Mouse (Mus musculus): Measurements from ENCODE around the gene 4930562C15Rik. TPM values are rescaled to one million over a fixed set of nuclear protein-coding genes. Genes with fewer than 3 reads are reported as not detected.

4930562C15Rik gene
- total RNA-seq, 2 experiments from 2014 or later: 0.11 TPM; not detected in 1

DNA sequence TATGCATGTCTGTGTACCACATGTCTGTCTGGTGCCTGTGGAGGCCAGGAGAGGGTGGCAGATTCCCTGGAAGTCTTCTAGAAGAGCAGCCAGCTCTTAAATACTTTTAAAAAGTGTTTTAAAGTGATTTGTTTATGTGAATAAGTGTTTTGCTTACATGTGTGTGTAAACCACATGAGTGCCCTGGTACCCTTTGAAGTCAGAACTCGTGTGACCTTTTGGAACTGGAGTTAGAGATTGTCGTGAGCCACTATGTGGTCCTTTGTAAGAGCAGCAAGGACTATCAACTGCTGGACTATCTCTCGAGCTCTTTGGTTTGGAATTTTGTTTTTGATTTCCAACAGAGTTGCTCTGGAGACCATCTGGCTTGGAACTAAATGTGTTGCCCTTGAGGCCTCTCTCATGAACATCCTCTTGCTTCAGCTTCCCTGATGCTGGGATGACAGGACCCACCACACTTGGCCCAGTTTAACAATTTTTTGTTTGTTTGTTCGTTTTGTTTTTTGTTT, 55.0 kb downstream of the 4930562C15Rik start:
- no peak for DNase-seq (ENCODE audit: low spot score in 2 of 2)

DNA sequence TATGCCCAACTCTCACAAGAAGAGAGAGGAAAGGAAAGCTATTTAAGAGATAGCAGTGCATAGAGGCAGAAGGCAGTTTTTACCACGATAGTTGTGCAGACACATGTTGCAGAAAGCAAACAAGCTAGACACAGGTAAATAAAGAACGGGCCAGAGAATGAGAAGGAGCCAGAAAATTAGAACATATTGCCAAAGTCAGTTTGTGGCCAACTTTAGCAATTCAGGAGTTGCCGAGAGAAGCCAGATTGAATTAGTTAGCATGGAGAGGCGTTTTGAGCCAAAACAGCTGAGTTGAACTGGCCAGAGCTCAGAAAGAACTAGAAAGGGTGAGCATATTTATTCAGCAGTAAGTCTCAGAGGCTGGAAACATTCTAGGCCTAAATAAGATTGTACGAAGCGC, 57.0 kb downstream of the 4930562C15Rik start:
- no peak for DNase-seq (ENCODE audit: low spot score in 2 of 2)

DNA sequence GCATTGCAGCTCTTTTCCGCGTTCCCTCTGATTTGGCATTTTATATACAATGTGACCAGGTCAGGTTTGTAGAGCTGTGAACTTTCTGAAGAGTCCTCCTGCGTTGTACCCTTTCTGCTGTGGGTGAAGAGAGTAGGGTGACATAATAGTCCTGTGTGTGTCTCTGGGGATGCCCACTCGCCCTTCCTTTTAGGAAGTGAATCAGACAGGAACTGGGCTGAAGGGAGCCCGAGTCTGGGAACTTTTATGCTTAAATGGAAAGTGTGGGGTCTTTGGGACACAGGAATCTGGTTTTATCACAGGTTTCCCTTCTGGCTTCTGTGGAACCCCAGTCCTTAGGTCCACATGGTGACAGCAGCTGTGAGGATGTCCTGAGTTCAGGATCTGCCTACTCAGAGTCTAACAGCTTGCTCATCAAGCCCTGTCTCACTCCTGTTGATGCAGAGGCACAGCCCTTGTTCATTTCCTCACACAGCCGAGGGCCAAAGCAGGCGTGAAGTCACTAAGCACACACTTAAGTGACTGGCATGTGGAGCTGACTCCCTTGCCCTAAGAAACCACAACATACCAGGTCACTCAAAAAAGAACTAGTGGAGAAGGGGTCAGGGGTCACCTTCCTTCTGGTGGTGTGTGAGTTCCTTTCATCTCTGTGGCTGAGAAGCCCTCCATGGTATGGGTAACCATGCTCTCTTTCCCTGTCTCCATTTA, 59.1 kb downstream of the 4930562C15Rik start:
- no peak for DNase-seq (ENCODE audit: low spot score in 2 of 2)

DNA sequence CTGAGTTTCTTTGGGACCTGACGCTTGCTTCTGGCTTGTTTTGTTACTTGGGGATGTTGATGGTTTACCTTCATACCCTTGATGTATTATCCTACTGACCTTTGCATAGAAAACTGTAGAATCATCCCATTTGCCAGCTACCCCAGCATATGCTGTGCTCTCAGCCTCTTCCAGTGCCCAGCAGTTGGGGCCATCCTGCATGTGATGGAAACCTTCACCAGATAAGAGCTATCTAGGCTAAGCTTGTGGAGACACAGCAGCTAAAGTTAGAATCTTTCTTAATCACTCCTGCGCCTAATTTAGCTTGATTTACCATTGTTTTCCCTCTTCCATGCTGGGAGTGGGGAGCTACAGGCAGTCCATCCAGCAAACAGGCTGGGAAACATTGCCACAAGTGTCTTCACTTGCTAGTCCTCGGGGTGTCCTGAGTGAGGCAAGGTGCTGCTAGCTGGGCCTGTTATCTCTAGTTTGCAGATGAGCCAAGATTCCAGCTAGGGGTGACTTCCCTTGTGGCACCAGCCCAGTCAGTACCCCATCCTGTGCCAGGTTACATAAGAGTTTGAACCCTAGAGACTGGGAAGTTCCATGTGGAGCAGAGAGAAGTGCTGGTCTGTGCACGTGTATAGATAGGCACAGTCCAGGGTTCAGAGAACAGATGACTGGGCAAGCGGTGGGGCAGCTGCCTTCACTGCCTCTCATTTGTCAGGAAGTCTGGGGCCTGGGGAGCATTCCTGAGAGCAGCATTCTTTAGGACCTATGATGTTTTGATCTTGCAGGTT, 61.2 kb downstream of the 4930562C15Rik start:
- DNase-seq (ENCODE audit: low spot score in 2 of 2): no peak

DNA sequence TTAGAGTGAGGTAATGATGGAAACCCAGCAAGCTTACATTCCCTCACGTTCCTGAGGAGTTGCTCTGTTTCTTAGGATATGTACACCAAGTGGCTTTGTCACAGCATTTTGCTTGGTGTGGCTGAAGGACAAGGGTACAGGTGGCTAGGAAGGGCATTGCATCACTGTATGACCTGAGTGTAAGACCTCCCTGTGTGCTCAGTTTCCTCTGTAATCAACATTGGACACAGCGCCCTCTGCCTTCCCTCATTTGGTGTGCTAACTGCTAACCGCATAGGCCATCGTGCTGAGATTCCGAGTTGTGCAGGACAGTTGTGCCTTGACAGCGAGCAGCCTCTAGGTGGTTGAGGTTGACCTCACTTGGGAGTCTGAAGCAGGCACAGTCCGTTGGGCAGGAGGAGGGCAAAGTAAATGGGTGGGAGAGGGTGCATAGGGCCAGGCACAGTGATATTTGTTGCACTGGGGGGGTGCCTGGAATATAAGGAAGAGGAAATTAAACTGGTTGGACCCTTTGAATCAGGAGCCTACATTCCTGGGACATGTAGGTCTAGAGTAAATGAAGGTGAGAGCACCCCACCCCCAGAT, 62.0 kb downstream of the 4930562C15Rik start:
- no peak for DNase-seq (ENCODE audit: low spot score in 2 of 2)

DNA sequence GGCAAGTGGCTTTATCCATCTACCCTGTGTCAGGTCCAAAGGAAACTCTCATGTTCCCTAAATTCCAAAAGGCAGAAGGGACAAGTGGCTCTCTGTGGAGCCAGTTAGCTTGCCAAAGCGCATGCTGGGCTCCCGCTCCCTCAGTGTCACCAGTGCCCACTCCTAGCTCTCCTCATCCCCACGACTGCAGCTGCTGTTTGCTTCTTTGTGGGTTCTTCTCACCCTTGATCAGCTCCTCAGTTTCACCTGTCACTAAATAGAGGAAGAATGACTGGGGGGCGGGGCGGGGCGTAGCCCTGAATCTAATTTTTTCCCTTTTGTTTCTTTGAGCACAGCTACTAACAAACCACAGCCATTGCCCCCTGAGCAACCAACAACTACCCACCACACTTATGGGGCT, 63.7 kb downstream of the 4930562C15Rik start:
- no peak for DNase-seq (ENCODE audit: low spot score in 2 of 2)

DNA sequence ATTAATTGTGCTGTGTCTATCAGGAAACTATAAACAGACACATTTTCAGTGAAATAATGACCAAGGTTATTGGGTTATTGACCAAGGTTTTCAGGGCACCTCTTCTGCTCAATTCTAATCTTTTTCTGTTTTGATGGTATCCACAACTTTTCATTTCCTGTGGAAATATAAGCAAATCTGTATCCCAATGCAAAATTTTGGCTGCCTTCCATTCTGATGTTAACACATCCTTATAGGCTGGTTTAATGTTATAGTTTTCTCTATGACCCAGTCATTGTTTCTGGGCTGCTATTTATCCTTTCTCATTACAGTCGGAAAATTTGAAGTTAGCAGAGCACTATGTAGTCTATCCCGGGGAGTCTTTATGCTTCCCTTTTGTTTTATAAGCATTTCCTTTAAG, 64.5 kb downstream of the 4930562C15Rik start:
- DNase-seq (ENCODE audit: low spot score in 2 of 2): no peak

DNA sequence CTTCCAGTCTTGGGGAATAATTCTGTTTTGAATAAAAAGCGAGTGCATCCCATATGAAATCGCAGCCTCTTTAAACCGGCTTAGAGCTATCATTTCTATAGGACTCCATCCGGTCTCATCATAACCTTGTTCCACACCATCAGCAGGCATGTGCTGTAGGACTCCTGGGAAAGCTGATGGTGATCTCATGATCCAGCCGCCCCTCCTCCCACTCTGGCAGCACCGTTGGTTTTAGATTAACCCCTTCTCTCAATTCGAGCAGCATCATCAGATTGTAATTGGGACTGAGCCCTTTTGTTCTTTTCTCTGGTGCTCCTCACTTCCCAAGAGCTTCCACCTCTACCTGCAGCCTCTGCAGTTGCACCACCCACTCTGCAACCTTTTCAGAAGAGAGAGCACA, 66.0 kb downstream of the 4930562C15Rik start:
- DNase-seq (ENCODE audit: low spot score in 2 of 2): no peak

DNA sequence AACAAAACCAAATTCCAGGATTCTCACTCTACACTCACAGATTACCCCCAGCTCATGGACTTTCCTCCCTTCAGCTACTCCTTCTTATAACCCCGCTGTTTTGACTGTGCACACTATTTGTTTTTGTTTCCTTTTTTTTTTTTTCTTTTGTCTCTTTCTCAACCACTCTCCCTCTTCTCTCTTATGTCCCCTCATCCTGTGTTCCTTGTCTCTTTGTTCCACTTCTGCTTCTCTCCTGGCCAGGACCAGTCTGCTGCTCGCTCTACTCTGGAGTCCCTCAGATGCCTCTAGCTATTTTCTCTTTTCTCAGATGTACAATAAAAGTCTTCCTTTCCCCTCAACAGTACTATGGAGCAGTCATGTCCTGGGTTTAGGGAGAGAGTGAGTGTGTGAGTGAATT, 67.2 kb downstream of the 4930562C15Rik start:
- DNase-seq (ENCODE audit: low spot score in 2 of 2): no peak

DNA sequence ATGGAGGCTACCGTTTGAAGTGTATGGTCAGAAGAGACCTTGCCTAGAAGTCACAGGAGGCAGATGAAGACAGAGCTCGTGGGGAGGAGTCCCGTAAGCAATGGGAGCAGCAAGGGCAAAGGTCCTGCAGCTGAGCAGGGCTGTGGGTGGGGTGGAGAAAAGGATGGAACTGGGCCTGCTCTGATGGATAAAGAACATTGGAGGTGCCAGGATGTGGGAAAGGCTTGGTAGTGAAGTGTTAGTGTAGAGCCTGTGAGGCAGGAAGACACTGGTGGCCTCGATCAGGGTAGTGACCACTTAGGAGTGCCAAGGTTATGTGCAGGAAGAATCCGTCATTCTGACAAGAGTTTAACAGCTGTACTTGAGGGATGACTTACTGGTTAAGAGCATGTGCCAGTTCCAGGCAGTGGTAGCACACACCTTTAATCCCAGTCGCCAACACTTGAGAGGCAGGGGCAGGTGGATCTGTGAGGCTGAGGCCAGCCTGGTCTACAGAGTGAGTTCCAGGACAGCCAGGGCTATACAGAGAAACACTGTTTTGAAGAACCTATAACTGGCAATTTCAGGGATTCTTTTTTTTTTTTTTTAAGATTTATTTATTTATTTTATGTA, 68.4 kb downstream of the 4930562C15Rik start:
- DNase-seq (ENCODE audit: low spot score in 2 of 2): no peak

DNA sequence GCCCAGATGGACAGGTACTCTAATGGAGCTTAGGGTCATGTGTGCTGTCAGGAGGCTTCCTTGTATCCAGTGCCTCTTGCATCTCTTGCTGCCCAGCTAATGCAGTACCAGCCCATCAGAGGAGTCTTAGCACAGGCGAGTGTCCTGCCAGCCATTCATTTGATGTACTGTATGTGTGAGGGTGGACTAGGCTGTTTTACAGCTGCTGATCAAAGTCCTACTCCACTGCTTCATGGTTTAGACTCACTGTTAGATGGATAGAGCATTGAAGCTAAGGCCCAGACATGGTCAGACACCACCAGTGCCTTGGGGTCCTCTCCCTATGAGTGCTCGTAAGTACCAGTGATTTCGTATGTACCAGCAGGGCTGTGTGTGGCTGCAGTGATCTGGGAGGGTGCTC, 69.7 kb downstream of the 4930562C15Rik start:
- DNase-seq (ENCODE audit: low spot score in 2 of 2): no peak

DNA sequence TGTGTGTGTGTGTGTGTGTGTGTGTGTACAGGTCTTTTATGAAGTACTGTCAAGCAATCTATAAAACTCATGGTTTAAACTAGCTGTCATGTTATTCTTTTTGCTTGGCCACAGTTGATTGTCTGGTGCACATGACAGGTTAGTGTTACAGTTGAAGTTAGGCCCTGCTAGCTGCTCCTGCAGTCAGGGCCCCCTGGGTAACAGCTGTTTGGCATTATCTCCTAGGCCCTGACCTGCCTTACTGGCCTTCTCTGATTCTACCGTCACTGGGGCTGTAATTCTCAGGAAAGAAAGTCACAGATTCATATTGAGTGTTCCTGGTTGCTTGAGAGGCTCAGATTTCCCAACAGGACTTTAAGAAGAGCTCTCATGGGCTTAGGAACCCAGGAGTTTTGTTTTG, 70.4 kb downstream of the 4930562C15Rik start:
- no peak for DNase-seq (ENCODE audit: low spot score in 2 of 2)

DNA sequence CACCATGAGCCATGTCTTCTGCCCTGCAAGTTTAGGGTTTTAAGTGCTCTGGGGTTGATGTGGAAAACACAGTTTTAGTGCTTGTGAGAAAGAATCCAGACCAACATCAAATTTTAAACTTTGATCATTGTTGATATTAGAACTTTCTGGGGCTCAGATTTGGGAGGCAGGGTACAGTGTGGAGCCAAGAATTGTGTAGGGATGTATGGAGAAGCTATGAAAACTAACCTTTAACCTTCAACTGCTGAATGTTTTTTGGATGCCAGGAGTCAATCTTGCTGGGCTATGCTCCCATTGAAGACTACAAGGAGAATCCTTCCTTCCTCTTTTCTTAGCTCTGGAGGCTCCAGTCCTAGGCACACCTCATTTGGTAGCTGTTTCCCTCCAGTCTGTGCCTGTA, 71.3 kb downstream of the 4930562C15Rik start:
- no peak for DNase-seq (ENCODE audit: low spot score in 2 of 2)

DNA sequence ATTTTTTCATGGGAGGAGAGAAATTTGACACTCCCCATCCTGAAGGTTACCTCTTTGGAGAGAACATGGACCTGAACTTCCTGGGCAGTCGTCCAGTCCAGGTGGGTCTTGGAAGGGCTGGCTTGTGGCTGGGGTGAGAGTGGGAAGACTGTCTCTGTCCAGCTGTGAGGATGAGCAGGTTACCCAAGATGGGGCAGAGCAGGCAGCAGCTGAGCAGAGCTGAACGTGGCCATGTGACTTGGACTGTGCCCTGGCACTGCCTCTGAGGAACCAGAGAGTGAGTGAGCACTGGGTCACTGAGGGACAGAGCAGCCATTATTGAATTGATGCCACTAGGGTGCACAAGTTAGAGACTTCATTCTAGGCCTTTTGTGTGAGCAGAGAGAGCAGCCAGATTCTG, 72.2 kb downstream of the 4930562C15Rik start:
- DNase-seq (ENCODE audit: low spot score in 2 of 2): no peak

DNA sequence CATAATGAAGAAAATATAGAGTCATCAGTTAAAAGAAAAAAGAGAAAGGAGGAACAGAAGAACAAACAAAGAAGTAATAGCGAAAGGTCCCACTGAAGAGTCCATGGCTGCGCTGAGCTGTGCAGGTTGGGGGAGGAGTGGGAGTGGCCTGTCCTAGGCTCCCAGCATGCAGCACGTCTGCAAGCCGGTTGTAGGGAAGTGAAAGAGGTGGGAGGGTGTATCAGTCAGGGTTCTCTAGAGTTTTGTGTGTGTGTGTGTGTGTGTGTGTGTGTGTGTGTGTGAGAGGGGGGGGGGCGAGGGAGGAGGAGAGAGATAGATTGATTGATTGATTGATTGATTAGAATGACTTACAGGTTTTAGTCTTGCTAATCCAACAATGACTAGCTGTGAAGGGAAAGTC, 72.8 kb downstream of the 4930562C15Rik start:
- DNase-seq (ENCODE audit: low spot score in 2 of 2): no peak

DNA sequence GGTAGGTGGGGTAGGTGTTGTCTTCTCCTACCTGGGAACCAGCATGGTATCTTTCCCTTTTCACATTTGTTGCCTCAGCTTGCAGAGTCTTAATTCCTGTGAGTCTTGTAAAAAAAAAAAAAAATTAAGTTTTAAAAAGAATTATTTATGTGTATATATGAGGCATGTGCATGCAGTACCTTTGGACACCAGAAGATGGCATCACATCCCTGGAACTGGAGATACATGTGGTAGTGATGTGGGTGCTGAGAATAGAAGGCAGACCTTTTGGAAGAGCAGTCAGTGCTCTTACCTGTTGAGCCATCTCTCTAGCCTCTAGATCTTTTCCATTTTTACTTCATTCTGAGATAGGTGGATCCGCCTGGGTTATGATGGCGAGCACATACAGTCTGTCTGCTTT, 74.5 kb downstream of the 4930562C15Rik start:
- DNase-seq (ENCODE audit: low spot score in 2 of 2): no peak

DNA sequence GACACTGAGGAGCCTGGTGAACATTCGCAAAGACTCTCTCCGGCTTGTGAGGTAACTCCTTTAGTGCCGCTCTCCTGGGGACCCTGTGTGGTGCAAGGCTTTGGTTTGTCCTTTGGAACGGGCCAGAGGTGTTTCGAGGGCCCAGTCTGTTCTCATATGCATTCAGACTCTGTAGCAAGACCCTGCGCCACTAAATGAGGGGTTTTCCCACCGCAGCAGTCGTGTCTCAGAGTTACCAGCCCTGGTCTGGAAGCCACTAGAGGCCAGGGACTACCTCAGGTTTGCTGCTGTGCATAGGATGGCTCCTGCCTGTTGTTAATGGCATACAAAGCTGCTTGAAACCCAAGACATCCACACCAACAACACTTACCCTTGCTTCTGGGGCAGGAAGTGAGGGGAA, 75.5 kb downstream of the 4930562C15Rik start:
- DNase-seq (ENCODE audit: low spot score in 2 of 2): no peak

DNA sequence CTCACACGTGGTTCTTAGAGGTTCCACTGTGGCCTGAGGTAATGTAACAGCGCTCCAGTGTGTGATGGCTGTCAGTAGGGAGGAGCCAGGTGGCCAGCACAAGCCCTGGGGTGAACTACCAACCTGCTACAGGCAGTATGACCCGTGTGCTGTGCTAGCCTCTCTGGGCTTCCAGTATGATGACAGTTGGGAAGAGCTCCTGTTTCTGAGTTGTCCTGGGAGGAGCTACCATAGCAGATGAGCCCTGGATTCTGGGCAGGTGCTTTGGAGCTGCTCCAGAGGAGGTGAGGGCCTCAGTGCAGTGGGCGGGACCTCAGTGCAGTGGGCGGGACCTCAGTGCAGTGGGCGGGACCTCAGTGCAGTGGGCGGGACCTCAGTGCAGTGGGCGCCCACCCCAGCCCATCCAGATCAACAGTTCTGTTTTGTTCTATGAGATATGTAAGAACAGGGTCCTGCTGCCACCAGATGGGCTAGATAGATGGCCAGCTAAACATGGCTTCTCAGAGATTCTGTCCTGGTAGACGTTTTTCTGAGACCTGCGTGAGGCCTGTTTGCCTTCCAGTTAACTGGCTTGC, 76.9 kb downstream of the 4930562C15Rik start:
- no peak for DNase-seq (ENCODE audit: low spot score in 2 of 2)

DNA sequence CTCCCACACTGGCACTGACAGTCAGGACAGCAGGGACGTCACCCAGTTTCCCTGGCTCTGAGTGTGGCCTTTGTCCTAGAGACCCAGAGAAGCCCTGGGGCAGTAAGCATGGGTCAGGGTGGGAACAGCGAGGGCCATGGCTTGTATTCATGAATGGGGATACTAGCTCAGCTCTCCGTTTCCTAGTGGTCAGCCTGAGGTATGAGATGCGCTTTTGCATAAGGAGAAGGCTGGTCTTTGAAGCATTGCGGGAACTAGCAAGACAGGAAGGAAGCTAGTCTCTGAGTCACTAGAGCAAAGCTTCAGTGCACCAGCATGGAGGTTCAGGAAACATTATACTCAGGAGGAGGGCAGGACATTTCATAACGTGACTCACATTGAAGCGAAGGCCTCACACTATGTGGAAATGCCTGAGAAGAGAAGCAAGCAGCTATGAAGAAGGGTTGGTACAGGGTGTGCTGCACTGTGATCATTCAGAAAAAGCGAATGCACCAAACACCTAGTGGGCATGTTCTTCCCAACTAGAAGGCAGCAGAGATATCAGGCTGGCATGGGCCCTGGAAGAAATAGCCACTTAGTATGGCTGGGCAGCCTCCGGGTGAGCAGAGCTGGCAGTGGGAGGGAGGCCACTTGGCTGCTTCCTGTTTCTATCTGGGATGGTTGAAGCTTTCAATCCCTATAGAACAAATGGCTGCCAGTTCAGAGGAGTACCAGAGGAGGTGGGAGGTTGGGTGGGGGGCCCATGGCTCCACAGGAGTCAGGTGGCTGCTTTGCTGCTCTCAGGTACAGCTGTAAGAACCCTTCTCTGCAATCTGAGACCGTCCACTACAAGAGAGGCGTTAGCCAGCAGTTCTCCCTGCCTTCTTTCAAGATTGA, 77.9 kb downstream of the 4930562C15Rik start:
- DNase-seq (ENCODE audit: low spot score in 2 of 2): no peak
